Mouse (Mus musculus) kidney, embryonic 15.5 days (tissue): ENCODE measurements around the gene Arhgap19. TPM values are rescaled to one million over a fixed set of nuclear protein-coding genes. Genes with fewer than 3 reads are reported as not detected.

Experiments
- ATAC-seq: fragments of 200-750 bp; cut with Nextera tagmentation; replicated peaks from 2 replicates; pipeline ENCODE4 v1.8.0; 2017; ENCODE audit warnings: moderate TSS enrichment; ENCODE audit not compliant: low FRiP score
- H3K27ac ChIP-seq: fragments of 300-500 bp; sonication (generic); 2 replicates; pipeline ENCODE4 v1.5.1; 2015; ENCODE audit warnings: mild to moderate bottlenecking, inconsistent platforms
- H3K27me3 ChIP-seq: fragments of 300-500 bp; sonication (generic); 2 replicates; pipeline ENCODE4 v1.6.1; 2015; ENCODE audit warnings: inconsistent platforms
- H3K36me3 ChIP-seq: fragments of 300-500 bp; sonication (generic); 2 replicates; pipeline ENCODE4 v1.6.1; 2015; ENCODE audit warnings: inconsistent platforms
- H3K4me1 ChIP-seq: fragments of 300-500 bp; sonication (generic); 2 replicates; pipeline ENCODE4 v1.6.1; 2015; ENCODE audit warnings: inconsistent platforms
- H3K4me2 ChIP-seq: fragments of 300-500 bp; sonication (generic); 2 replicates; pipeline ENCODE4 v1.6.1; 2015; ENCODE audit warnings: moderate library complexity, mild to moderate bottlenecking, inconsistent platforms
- H3K4me3 ChIP-seq: fragments of 300-500 bp; sonication (generic); replicated peaks from 2 replicates; pipeline ENCODE4 v1.5.1; 2015; ENCODE audit warnings: mild to moderate bottlenecking, inconsistent platforms
- H3K9ac ChIP-seq: fragments of 300-500 bp; sonication (generic); 2 replicates; pipeline ENCODE4 v1.6.1; 2015; ENCODE audit warnings: mild to moderate bottlenecking, inconsistent platforms
- H3K9me3 ChIP-seq: fragments of 300-500 bp; sonication (generic); replicated peaks from 2 replicates; pipeline ENCODE4 v1.6.1; 2016; ENCODE audit warnings: inconsistent platforms
- WGBS: fragments of 180-500 bp; shearing (Covaris S2); methylation state at CpG from one replicate; pipeline ENCODE4 v1.1.7; 2015; ENCODE audit warnings: mixed read lengths; 5-methylcytosine and 5-hydroxymethylcytosine counted together
- polyA plus RNA-seq: library from polyadenylated mRNA; unstranded; fragments of >200 nt; fragmentation: Nextera tagmentation; extraction: Ambion mirVana; gene quantifications from 2 replicates; pipeline ENCODE4 v1.2.1, GENCODE M21; 2015

Gene Arhgap19
- polyA plus RNA-seq, 1 experiment from 2014 or later: 29.7 TPM

DNA sequence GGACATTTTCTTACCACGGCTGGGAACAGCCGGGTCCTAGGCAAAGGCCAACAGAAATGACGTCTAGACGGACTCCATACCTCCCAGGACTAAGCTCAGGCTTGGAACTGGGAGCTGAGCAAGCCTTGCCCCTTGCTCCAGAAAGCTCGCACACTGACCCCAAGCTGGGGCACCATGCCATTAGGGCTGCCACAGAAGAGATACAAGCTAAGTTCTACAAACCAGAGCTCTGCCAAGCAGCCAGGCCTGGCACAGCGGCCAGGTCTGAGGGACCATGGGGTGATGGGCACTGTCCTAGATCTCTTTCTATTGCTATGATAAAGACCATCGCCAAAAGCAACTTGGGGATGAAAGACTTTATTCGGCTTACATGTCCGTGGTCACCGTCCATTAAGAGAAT, 10.7 kb upstream of the Arhgap19 start:
- Histone ChIP-seq H3K36me3 (no peaks in the 10 kb centered on the region), H3K4me2 (no peak overlapping the region), H3K9ac (no peak overlapping the region), H3K27ac (no peak overlapping the region), H3K27me3 (no peaks in the 10 kb centered on the region), H3K9me3 (no peaks in the 10 kb centered on the region), H3K4me3 (no peak overlapping the region), H3K4me1 (peaks cover 24% of the 10 kb centered on the region)
- ATAC-seq: no peak
- WGBS: 88% methylated on average over 10 of the region's 10 CpGs

DNA sequence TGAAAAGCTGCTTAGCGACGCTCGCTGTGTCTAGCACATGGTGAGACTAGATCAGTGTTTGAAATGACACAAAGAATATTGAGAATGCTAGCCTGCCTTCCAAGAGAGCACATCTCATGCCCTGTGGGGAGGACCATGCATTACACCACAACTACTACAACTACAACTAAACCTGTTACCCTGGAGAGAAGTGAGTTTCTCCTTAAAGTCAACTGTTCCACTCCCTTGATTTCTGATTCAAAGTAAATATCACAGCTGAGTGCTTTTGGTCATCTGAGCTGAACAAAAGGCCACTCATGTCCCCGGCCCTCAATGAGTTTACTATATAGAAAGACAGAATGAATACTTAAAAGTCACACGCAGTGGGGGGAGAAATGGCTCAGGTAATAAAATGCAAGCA, 8.2 kb upstream of the Arhgap19 start:
- 46% methylated on average over 5 of the region's 5 CpGs for WGBS
- peak; percentile 31; the same call in 1 of the 2 replicates for ATAC-seq

DNA sequence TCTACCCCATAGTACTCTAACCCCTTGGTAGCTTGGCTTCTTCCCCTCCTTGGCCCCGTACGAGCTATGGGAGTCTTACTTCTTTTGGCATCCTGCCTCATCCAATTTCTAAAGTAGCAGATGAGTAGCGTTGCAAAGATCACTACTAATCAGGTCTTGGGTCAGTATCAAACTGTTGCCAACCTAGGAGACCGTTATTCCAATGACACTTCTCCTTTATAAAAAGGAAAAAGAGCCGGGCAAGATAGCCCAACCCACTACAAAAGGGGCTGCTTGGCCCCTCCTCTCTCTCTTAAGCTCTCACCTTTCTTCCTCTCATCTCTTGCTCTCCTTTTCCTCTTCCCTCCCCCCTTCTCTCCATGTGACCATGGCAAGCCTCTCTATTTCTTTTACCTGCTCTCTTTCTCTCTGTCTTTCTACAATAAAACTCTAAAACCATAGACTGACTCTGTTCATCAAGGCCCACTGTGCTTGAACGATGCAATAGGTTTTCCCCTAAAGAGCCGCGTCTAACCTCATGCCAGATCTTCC, 6.3 kb upstream of the Arhgap19 start:
- no peaks in the 10 kb centered on the region for H3K27me3 ChIP-seq
- no peak for ATAC-seq
- H3K4me2 ChIP-seq: no peak overlapping the region
- H3K9ac ChIP-seq: no peak overlapping the region
- peaks cover 14% of the 10 kb centered on the region for H3K4me1 ChIP-seq
- H3K9me3 ChIP-seq: peaks cover 7% of the 10 kb centered on the region
- no peak overlapping the region for H3K27ac ChIP-seq
- WGBS: 86% methylated on average over 8 of the region's 8 CpGs
- no peak overlapping the region for H3K4me3 ChIP-seq
- no peaks in the 10 kb centered on the region for H3K36me3 ChIP-seq

More for the DNA sequence above, 8.2 kb upstream of the Arhgap19 start:
- no peak overlapping the region for H3K4me3 ChIP-seq
- no peak overlapping the region for H3K9ac ChIP-seq
- H3K27me3 ChIP-seq: no peaks in the 10 kb centered on the region
- peaks cover 7% of the 10 kb centered on the region for H3K9me3 ChIP-seq
- H3K36me3 ChIP-seq: no peaks in the 10 kb centered on the region
- peaks cover 14% of the 10 kb centered on the region for H3K4me1 ChIP-seq
- H3K4me2 ChIP-seq: no peak overlapping the region
- H3K27ac ChIP-seq: peak overlapping the region; percentile 46

DNA sequence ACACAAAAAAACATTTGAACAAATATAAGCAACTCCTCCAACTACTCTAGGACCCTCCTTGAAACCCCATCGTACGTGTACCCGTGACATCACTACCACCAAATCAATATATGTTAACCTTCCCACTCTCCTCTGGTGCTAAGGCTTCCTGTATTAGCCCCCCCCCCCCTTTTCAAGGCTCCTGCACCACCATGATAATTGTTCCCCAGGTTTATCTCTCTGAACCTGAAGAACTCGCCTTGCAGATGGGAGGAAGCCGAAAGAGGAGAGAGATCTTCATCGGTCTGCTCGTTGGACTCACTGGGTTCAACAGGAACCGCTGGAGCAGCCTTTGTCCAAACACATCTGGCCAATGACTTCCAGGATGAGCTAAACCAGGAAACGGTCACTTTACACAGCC, 5.7 kb upstream of the Arhgap19 start:
- no peak overlapping the region for H3K27ac ChIP-seq
- no peak overlapping the region for H3K4me3 ChIP-seq
- H3K4me2 ChIP-seq: no peak overlapping the region
- no peak overlapping the region for H3K9ac ChIP-seq
- WGBS: 87% methylated on average over 9 of the region's 9 CpGs
- ATAC-seq: no peak
- H3K27me3 ChIP-seq: no peaks in the 10 kb centered on the region
- H3K9me3 ChIP-seq: peaks cover 7% of the 10 kb centered on the region
- H3K36me3 ChIP-seq: no peaks in the 10 kb centered on the region
- H3K4me1 ChIP-seq: peaks cover 15% of the 10 kb centered on the region

DNA sequence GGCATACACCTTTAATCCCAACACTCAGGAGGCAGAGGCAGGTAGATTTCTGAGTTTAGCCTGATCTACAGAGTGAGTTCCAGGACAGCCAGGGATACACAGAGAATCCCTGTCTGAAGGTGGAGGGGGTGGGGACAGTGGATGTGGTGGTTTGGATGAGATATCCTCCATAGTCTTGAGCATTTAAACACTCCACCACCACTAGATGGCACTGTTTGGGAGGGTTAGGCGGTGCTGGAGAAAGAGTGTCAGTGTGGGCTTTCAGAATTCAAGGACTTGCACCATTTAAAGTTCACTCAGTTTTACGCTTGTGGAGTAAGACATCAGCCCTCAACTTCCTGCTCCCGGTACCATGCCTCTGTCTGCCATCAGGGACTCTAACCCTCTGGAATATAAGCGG, 4.0 kb upstream of the Arhgap19 start:
- peaks cover 20% of the 10 kb centered on the region for H3K4me1 ChIP-seq
- ATAC-seq: no peak
- H3K9me3 ChIP-seq: peaks cover 7% of the 10 kb centered on the region
- no peaks in the 10 kb centered on the region for H3K36me3 ChIP-seq
- H3K4me2 ChIP-seq: no peak overlapping the region
- H3K4me3 ChIP-seq: no peak overlapping the region
- no peak overlapping the region for H3K9ac ChIP-seq
- 89% methylated on average over 4 of the region's 4 CpGs for WGBS
- no peaks in the 10 kb centered on the region for H3K27me3 ChIP-seq
- no peak overlapping the region for H3K27ac ChIP-seq

DNA sequence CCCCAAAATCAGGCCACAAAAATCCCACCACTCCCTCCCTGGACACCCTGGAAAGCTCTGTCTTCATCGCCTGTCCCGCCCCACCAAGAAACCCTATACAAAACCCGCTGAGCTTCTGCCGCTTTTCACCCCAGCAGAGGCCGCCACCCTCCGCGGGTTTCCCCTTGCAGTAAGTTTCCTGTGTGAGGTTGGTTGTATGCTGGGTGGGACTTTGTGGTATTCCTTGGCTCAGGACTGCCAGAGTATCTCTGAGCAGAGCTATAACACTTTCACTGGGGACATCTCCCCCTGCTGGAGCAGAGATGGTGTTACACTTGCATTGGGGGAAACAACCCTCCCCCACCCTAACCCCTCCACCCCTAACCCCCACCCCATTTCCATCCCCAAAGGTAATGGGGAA, 1.5 kb upstream of the Arhgap19 start:
- H3K27ac ChIP-seq: no peak overlapping the region
- peaks cover 7% of the 10 kb centered on the region for H3K9me3 ChIP-seq
- H3K4me2 ChIP-seq: no peak overlapping the region
- H3K4me3 ChIP-seq: no peak overlapping the region
- no peaks in the 10 kb centered on the region for H3K27me3 ChIP-seq
- H3K4me1 ChIP-seq: peaks cover 19% of the 10 kb centered on the region
- ATAC-seq: no peak
- 42% methylated on average over 7 of the region's 7 CpGs for WGBS
- no peak overlapping the region for H3K9ac ChIP-seq
- no peaks in the 10 kb centered on the region for H3K36me3 ChIP-seq

DNA sequence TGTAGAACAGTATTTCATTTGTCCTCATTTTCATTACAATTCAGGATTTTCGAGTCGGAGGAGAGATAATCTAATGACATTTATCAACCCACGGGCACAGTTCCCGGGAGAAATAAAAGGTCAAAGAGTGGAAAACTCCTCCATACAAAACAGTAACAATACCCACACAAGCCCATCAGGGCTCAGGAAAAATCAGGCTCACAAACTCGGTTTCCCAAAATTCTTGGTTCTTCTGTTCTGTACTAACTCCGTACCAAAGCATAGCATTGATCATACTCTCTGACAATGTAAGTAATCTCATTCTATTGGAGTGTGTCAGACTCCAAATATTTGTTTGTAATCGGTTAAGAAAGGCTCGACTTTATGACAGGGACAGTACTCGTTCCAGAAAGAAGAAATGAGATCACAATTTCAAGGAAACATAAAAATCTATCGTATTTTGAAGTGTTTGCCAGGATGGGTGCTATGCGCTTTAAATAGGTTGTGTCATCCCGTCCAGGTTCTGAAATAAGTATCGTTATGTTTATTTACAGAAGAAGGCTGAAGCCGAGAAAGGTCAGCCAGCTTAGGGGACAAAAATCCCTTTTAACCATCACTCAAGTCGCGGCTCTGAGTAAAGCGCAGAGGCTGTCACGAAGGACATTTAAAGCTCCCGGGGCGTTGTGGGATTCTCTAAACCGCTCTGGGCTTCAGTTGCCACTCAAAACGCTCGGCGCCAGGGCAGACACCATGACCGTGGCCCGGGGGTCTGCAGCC, 683 bp downstream of the Arhgap19 start:
- ATAC-seq: no peak
- Histone ChIP-seq H3K9ac (peak overlapping the region; percentile 87), H3K4me2 (peak overlapping the region; percentile 76), H3K4me1 (peaks cover 29% of the 10 kb centered on the region), H3K9me3 (peaks cover 6% of the 10 kb centered on the region), H3K27ac (peak overlapping the region; percentile 83), H3K4me3 (peak overlapping the region; percentile 88), H3K36me3 (no peaks in the 10 kb centered on the region), H3K27me3 (no peaks in the 10 kb centered on the region)
- WGBS: 3% methylated on average over 26 of the region's 26 CpGs

DNA sequence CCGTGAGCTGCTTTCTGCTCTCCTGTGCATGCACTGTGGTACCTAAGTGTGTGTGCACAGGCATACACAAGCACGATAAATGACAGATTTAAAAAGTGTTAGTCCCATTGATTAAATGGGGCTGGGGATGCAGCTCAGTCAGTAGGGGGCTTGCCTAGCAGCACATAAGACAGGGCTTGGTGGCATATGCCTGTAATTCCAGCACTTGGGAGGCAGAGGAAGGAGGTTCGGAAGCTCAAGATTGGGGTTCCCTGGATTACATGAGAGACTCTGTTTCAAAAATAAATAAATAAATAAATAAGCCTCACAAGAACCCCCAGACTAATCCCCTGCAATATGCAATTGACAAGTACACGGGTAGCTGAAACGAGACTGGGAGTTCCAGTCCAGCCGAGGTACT, 1.4 kb downstream of the Arhgap19 start:
- H3K27me3 ChIP-seq: no peaks in the 10 kb centered on the region
- H3K9ac ChIP-seq: peak overlapping the region; percentile 87; the same call in 1 of the 2 replicates
- H3K4me1 ChIP-seq: peaks cover 35% of the 10 kb centered on the region
- peak overlapping the region; percentile 76 for H3K4me2 ChIP-seq
- no peak for ATAC-seq
- peak overlapping the region; percentile 88 for H3K4me3 ChIP-seq
- no peaks in the 10 kb centered on the region for H3K9me3 ChIP-seq
- H3K36me3 ChIP-seq: no peaks in the 10 kb centered on the region
- no peak overlapping the region for H3K27ac ChIP-seq
- whole genome bisulfite sequencing: 52% methylated on average over 6 of the region's 6 CpGs

DNA sequence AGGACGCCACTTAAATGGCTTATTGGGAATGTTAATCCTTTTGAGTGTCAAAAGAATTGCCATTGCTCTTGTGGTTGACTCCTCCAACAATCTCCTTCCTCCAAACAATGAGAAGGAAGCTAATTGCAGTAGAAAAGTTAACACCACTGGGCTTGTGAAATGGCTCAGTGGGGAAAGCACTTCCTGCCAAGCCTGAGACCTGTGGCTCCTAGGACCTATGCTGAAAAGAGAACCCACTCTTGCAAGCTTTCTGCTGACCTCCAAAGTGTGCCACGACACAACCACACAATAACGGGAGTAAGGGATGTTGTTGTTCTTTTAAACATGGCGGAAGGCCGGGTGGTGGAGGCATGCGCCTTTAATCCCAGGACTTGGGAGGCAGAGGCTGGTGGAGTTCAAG, 4.3 kb downstream of the Arhgap19 start:
- ATAC-seq: no peak
- Histone ChIP-seq H3K4me1 (peaks cover 36% of the 10 kb centered on the region), H3K4me3 (no peak overlapping the region), H3K9me3 (no peaks in the 10 kb centered on the region), H3K9ac (no peak overlapping the region), H3K4me2 (no peak overlapping the region), H3K36me3 (no peaks in the 10 kb centered on the region), H3K27ac (no peak overlapping the region), H3K27me3 (no peaks in the 10 kb centered on the region)
- WGBS: 92% methylated on average over 6 of the region's 6 CpGs

DNA sequence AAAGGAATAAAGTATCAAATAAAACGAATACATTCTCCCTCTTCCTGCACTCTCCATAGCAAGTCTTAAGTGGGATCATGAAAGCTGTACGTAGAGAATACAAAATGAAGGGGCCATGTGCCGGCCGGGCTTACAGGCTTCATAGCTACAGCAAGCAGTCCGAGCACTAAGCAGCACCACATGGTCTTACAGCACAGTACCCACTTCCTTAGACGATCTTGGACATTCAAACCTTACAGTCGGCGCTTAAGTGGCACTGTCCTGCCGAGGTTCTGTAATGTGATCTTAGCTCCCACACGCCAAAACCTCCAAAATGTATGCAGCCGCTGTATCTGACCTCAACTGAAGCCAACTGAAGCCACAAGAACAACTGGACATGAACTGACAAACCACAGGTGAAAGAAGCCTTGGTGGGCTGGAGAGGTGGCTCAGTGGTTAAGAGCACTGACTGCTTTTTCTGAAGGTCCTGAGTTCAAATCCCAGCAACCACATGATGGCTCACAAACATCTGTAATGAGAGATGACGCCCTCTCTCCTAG, 5.0 kb downstream of the Arhgap19 start:
- H3K4me3 ChIP-seq: no peak overlapping the region
- no peak for ATAC-seq
- peaks cover 33% of the 10 kb centered on the region for H3K4me1 ChIP-seq
- H3K9me3 ChIP-seq: no peaks in the 10 kb centered on the region
- 57% methylated on average over 12 of the region's 12 CpGs for WGBS
- no peaks in the 10 kb centered on the region for H3K36me3 ChIP-seq
- no peak overlapping the region for H3K4me2 ChIP-seq
- no peaks in the 10 kb centered on the region for H3K27me3 ChIP-seq
- no peak overlapping the region for H3K9ac ChIP-seq
- H3K27ac ChIP-seq: peak overlapping the region; percentile 59

DNA sequence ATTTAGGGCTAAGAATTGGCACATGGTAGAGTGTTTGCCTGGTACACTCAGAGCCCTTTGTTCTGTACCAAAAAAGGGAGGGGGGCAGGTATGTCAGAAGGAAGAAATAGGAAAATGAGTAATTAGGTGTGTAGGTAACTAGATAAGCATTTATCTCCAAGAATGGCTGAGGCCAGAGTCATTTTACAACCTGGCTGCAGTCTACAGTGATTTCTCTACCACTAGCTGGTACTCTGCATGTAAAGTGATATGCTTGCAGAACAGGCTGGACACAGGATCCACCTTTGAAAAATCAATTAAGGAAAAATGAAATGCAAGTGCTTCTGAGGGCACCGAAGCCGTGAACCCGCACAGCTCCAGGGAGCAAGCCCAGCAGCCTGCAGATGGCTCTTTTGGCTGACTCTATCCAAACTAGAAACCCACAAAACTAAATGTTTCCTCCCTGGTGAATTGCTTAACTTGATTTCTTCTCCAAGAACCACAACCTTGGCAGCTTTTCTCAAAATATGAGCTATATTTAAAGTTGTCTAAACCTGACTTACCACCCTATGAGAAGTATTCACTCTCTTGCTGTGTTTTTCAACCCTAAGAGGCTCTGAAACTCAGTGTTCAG, 5.6 kb downstream of the Arhgap19 start:
- Histone ChIP-seq H3K4me1 (peaks cover 33% of the 10 kb centered on the region), H3K4me2 (no peak overlapping the region), H3K36me3 (peaks cover 4% of the 10 kb centered on the region; the same call in 1 of the 2 replicates), H3K27ac (peak overlapping the region; percentile 59), H3K9ac (no peak overlapping the region), H3K27me3 (no peaks in the 10 kb centered on the region), H3K4me3 (no peak overlapping the region), H3K9me3 (no peaks in the 10 kb centered on the region)
- WGBS: 45% methylated on average over 3 of the region's 3 CpGs
- ATAC-seq: no peak

DNA sequence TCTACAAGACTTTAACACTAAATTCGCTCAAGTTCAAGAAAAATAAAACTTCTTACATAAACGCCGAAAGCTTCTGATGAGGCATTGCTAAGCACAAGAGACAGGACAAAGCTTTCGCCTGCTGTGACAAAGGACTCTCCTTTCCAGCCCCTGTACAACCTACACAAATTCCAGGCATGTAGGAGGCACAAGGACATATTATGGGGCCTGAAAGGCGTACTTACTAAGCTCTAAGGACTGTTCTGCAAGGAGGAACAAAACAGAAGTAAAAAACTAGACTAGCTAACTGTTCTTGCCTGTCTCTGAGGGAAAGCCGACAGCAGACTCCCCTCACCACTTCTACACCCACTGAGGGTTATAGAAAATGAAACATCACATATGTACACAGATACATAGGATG, 6.9 kb downstream of the Arhgap19 start:
- Histone ChIP-seq H3K27me3 (no peaks in the 10 kb centered on the region), H3K4me2 (no peak overlapping the region), H3K4me1 (peaks cover 21% of the 10 kb centered on the region), H3K9ac (no peak overlapping the region), H3K4me3 (no peak overlapping the region), H3K9me3 (no peaks in the 10 kb centered on the region), H3K36me3 (peaks cover 7% of the 10 kb centered on the region; the same call in 1 of the 2 replicates), H3K27ac (peak overlapping the region; percentile 79)
- WGBS: 83% methylated on average over 6 of the region's 6 CpGs
- no peak for ATAC-seq
